Mouse (Mus musculus): Measurements from ENCODE around the gene Tcam1.

DNA sequence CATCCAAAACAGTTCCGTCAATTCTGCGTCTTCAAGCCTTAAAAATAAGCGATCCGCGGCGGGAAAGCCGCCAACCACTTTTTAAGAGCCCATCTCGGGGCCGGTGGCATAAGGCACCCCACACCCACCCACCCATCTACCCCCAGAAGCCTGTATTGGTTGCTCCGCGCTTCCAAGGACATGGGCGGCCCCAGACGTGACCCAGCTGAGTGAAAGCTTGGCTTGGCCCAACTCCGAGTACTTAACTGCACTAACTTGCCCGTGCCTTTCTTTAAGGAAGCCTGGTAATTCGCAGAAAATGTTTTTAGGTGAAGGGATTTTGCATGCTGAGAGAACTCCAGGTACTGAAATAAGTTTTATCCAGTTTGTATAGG, 3.2 kb upstream of the Tcam1 start:
- TF ChIP-seq POLR2A (IDR thresholded peaks at IDR 0.05; ENCODE audit: insufficient read depth, low read length) (no peak), EP300 (IDR thresholded peaks at IDR 0.05; ENCODE audit: insufficient read depth, low read depth, low read length) (no peak)

Data from ES-Bruce4 (cell line).